Mouse (Mus musculus): ENCODE results near the gene Hoxd4. TPM values are rescaled to one million over a fixed set of nuclear protein-coding genes. Genes with fewer than 3 reads are reported as not detected.

Hoxd4 gene
- polyA plus RNA-seq, 2 experiments = 0.63 to 14.7 TPM

DNA sequence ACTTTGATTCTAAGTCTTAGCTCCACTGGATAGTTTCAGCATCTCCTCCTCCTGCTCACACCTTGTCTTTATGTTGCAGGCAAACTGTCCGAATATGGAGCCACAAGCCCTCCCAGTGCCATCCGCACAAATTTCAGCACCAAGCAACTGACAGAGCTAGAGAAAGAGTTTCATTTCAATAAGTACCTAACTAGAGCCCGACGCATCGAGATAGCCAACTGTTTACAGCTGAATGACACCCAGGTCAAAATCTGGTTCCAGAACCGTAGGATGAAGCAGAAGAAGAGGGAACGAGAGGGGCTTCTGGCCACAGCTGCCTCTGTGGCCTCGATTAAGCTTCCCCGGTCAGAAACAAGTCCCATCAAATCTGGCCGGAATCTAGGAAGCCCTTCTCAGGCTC, 52.2 kb downstream of the Hoxd4 start:
- peaks cover 12% of the 10 kb centered on the region for H3K4me1 ChIP-seq (ENCODE audit: control insufficient read depth, insufficient read depth, low read length)
- H3K9ac ChIP-seq (ENCODE audit: low read depth, low read length, severe bottlenecking) = no peak overlapping the region
- H3K9me3 ChIP-seq (ENCODE audit: control insufficient read depth, low read length) = no peaks in the 10 kb centered on the region
- no peak for DNase-seq (ENCODE audit: low spot score)
- no peaks in the 10 kb centered on the region for H3K36me3 ChIP-seq (ENCODE audit: control insufficient read depth, insufficient read depth, low read length)
- TF ChIP-seq POLR2A (IDR thresholded peaks at IDR 0.05; ENCODE audit: borderline replicate concordance, extremely low read depth, insufficient read depth, insufficient read length) = no peak
- H3K27ac ChIP-seq (replicated peaks; ENCODE audit: low read depth, low read length) = no peak overlapping the region
- H3K4me3 ChIP-seq (replicated peaks; ENCODE audit: low read length) = no peak overlapping the region
- ATAC-seq (ENCODE audit: low FRiP score, low read depth) = no peak
- 29% methylated on average over 10 of the region's 10 CpGs for WGBS
- no peak overlapping the region for H3K4me2 ChIP-seq (replicated peaks; ENCODE audit: low read depth, low read length, severe bottlenecking)
- peaks cover 64% of the 10 kb centered on the region for H3K27me3 ChIP-seq (ENCODE audit: control insufficient read depth, insufficient read depth, low read length)

DNA sequence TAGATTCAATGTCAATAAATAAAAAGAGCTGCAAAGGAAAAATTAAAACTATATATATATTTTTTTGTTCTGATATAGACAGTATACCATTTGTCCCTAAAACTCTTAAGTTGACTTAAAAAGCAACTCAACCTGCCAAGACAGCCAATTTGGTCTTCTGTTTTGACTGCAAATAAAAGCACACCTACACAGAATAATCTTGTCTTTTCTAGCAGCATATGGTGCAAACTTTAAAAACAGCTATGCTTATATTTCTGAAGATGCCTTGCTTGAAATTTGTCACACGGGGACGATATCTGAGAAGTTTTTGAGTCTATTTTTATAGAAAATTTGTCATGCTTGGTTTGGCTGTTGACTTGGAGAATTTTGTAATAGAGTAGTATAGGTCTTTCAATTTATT, 62.6 kb downstream of the Hoxd4 start:
- no peak overlapping the region for H3K27ac ChIP-seq (replicated peaks; ENCODE audit: low read depth, low read length)
- TF ChIP-seq POLR2A (IDR thresholded peaks at IDR 0.05; ENCODE audit: borderline replicate concordance, extremely low read depth, insufficient read depth, insufficient read length) = no peak
- no peaks in the 10 kb centered on the region for H3K9me3 ChIP-seq (ENCODE audit: control insufficient read depth, low read length)
- no peaks in the 10 kb centered on the region for H3K4me1 ChIP-seq (ENCODE audit: control insufficient read depth, insufficient read depth, low read length)
- H3K36me3 ChIP-seq (ENCODE audit: control insufficient read depth, insufficient read depth, low read length) = no peaks in the 10 kb centered on the region
- no peak overlapping the region for H3K4me2 ChIP-seq (replicated peaks; ENCODE audit: low read depth, low read length, severe bottlenecking)
- H3K9ac ChIP-seq (ENCODE audit: low read depth, low read length, severe bottlenecking) = no peak overlapping the region
- no peak for ATAC-seq (ENCODE audit: low FRiP score, low read depth)
- 83% methylated on average over 2 of the region's 2 CpGs for WGBS
- no peaks in the 10 kb centered on the region for H3K27me3 ChIP-seq (ENCODE audit: control insufficient read depth, insufficient read depth, low read length)
- DNase-seq (ENCODE audit: low spot score) = no peak
- no peak overlapping the region for H3K4me3 ChIP-seq (replicated peaks; ENCODE audit: low read length)

DNA sequence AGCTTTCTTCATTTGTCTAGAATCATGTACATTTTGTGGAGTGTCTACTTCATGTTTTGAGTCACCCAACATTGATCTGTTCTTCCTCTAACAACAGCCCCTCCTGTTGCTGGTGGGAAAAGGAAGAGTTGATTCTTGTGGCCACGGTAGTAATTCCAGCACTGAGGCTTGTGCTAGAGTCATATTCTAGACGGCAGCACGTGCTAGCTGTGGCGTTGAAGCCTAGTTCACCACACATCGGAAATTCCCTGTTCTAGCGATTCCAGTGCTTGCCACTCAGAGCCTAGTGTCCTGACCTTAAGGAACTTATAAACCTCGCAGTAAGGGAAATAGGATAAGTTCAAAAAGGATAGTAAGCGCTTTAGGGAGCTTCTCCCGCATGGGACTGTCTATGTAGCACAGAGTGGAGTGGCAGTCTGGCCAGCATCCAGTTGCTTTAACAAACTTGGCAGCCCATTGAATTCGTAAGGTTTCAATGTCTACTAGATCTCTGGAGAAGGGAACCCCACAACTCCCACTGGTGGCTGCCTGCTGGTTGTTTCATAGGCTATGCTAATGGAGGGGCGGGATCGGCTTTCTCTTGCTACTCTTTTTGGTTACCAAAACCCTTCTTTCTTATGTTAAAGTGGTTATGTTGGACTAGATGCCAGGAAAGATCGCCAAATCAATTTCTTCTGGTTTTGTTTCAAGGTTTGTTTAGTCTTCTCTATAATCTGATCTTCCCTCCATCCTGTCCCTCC, 66.0 kb downstream of the Hoxd4 start:
- no peak for DNase-seq (ENCODE audit: low spot score)
- 69% methylated on average over 13 of the region's 13 CpGs for WGBS
- no peaks in the 10 kb centered on the region for H3K4me1 ChIP-seq (ENCODE audit: control insufficient read depth, insufficient read depth, low read length)
- H3K27ac ChIP-seq (replicated peaks; ENCODE audit: low read depth, low read length) = no peak overlapping the region
- H3K4me3 ChIP-seq (replicated peaks; ENCODE audit: low read length) = no peak overlapping the region
- H3K9ac ChIP-seq (ENCODE audit: low read depth, low read length, severe bottlenecking) = no peak overlapping the region
- no peaks in the 10 kb centered on the region for H3K36me3 ChIP-seq (ENCODE audit: control insufficient read depth, insufficient read depth, low read length)
- no peak overlapping the region for H3K4me2 ChIP-seq (replicated peaks; ENCODE audit: low read depth, low read length, severe bottlenecking)
- H3K9me3 ChIP-seq (ENCODE audit: control insufficient read depth, low read length) = no peaks in the 10 kb centered on the region
- no peak for ATAC-seq (ENCODE audit: low FRiP score, low read depth)
- H3K27me3 ChIP-seq (ENCODE audit: control insufficient read depth, insufficient read depth, low read length) = no peaks in the 10 kb centered on the region
- no peak for TF ChIP-seq POLR2A (IDR thresholded peaks at IDR 0.05; ENCODE audit: borderline replicate concordance, extremely low read depth, insufficient read depth, insufficient read length)

MicroRNAs within 50 kb of the gene (microRNA counts, 519-probe panel; counts per million panel counts)
- microRNA mmu-miR-10b = 3,574 counts per million, percentile 72 among the panel's probes with 10 or more counts

Small RNA genes lying within 50 kb of the gene (microRNA-seq; reads per million reads assigned to microRNA genes)
- gene Gm44463 = not detected
- 11,758 reads per million, percentile 94 among the genes with 10 or more reads in this experiment for gene Mir10b

Other genes starting within 250 kb of the Hoxd4 start
- gene Lnpk, start 132.5 kb upstream of the Hoxd4 start, polyA plus RNA-seq (2012; rRNA removed) = 26.5 and 27.4 TPM in 2 replicates
- 35.3 and 38.4 TPM in 2 replicates for gene Lnpk, start 132.5 kb upstream of the Hoxd4 start, polyA plus RNA-seq (2014; fragmentation: Nextera tagmentation; extraction: Ambion mirVana)
- 8.9 and 15.2 TPM in 2 replicates for gene Evx2, start 52.4 kb upstream of the Hoxd4 start, polyA plus RNA-seq (2012; rRNA removed)
- 2.3 and 3.4 TPM in 2 replicates for gene Evx2, start 52.4 kb upstream of the Hoxd4 start, polyA plus RNA-seq (2014; fragmentation: Nextera tagmentation; extraction: Ambion mirVana)
- 109 and 150 TPM in 2 replicates for gene Hoxd13, start 43.6 kb upstream of the Hoxd4 start, polyA plus RNA-seq (2012; rRNA removed)
- 54.6 and 70.5 TPM in 2 replicates for gene Hoxd13, start 43.6 kb upstream of the Hoxd4 start, polyA plus RNA-seq (2014; fragmentation: Nextera tagmentation; extraction: Ambion mirVana)
- 43.3 and 58.3 TPM in 2 replicates for gene Hoxd12, start 36.9 kb upstream of the Hoxd4 start, polyA plus RNA-seq (2012; rRNA removed)
- 38.4 and 53.0 TPM in 2 replicates for gene Hoxd12, start 36.9 kb upstream of the Hoxd4 start, polyA plus RNA-seq (2014; fragmentation: Nextera tagmentation; extraction: Ambion mirVana)
- 40.0 and 60.8 TPM in 2 replicates for gene Hoxd11, start 32.4 kb upstream of the Hoxd4 start, polyA plus RNA-seq (2012; rRNA removed)
- 21.4 and 30.0 TPM in 2 replicates for gene Hoxd11, start 32.4 kb upstream of the Hoxd4 start, polyA plus RNA-seq (2014; fragmentation: Nextera tagmentation; extraction: Ambion mirVana)
- gene Hoxd10, start 20.0 kb upstream of the Hoxd4 start, polyA plus RNA-seq (2012; rRNA removed) = 37.9 and 39.4 TPM in 2 replicates
- 18.3 and 26.1 TPM in 2 replicates for gene Hoxd10, start 20.0 kb upstream of the Hoxd4 start, polyA plus RNA-seq (2014; fragmentation: Nextera tagmentation; extraction: Ambion mirVana)
- 19.6 and 25.7 TPM in 2 replicates for gene Hoxd9, start 14.2 kb upstream of the Hoxd4 start, polyA plus RNA-seq (2012; rRNA removed)
- 7.6 and 8.7 TPM in 2 replicates for gene Hoxd9, start 14.2 kb upstream of the Hoxd4 start, polyA plus RNA-seq (2014; fragmentation: Nextera tagmentation; extraction: Ambion mirVana)
- 12.7 and 13.1 TPM in 2 replicates for gene Hoxd8, start 7.3 kb upstream of the Hoxd4 start, polyA plus RNA-seq (2012; rRNA removed)
- 11.4 and 12.8 TPM in 2 replicates for gene Hoxd8, start 7.3 kb upstream of the Hoxd4 start, polyA plus RNA-seq (2014; fragmentation: Nextera tagmentation; extraction: Ambion mirVana)
- gene Hoxd3, start within 50 bp of the Hoxd4 start, polyA plus RNA-seq (2012; rRNA removed) = 2.3 and 2.8 TPM in 2 replicates
- gene Hoxd3, start within 50 bp of the Hoxd4 start, polyA plus RNA-seq (2014; fragmentation: Nextera tagmentation; extraction: Ambion mirVana) = 0.59 and 0.95 TPM in 2 replicates
- 5.0 and 5.9 TPM in 2 replicates for gene Gm28230, start 14.8 kb downstream of the Hoxd4 start, polyA plus RNA-seq (2012; rRNA removed)
- gene Gm28230, start 14.8 kb downstream of the Hoxd4 start, polyA plus RNA-seq (2014; fragmentation: Nextera tagmentation; extraction: Ambion mirVana) = 0.18 and 0.21 TPM in 2 replicates
- 0.50 and 0.59 TPM in 2 replicates for gene Hoxd1, start 51.1 kb downstream of the Hoxd4 start, polyA plus RNA-seq (2012; rRNA removed)
- 0.44 and 0.48 TPM in 2 replicates for gene Hoxd1, start 51.1 kb downstream of the Hoxd4 start, polyA plus RNA-seq (2014; fragmentation: Nextera tagmentation; extraction: Ambion mirVana)
- gene Mtx2, start 113.9 kb downstream of the Hoxd4 start, polyA plus RNA-seq (2012; rRNA removed) = 69.0 and 72.4 TPM in 2 replicates
- 121 and 132 TPM in 2 replicates for gene Mtx2, start 113.9 kb downstream of the Hoxd4 start, polyA plus RNA-seq (2014; fragmentation: Nextera tagmentation; extraction: Ambion mirVana)

All from limb, embryonic 14.5 days (tissue).